Mouse (Mus musculus): ENCODE data around the gene Wnt9a.

GRCm38 (mm10) chr11:59276877-59277276 lies 29.9 kb upstream of the Wnt9a start:
- TF ChIP-seq CTCF (IDR thresholded peaks at IDR 0.05; ENCODE audit: insufficient read depth, low read depth, low read length) (no peak), POLR2A (IDR thresholded peaks at IDR 0.05; ENCODE audit: insufficient read depth, low read depth, low read length) (no peak)
